Mouse (Mus musculus): ENCODE data around the gene Jam2. TPM values are rescaled to one million over a fixed set of nuclear protein-coding genes. Genes with fewer than 3 reads are reported as not detected.

Gene Jam2
- polyA plus RNA-seq, 1 experiment = 2.3 TPM

DNA sequence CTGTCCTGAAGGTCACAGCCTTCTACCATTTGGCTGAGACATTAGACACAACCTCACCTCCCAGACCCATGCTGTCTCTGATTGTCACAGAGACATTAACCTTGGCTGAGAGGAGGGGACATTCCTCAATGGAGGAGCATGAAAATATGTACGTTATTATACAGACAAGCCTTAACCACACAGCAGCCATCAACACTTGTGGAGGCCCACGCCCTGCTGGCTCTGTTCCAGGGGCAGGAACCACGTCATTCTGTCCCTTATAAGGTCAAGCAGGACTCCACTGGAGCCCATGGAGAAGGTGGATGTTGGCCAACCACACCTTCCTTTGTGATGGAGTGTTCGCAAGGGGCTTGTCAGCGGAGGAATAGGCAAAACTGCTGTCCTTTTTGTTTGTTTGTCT lies 5.8 kb downstream of the Jam2 start:
- Histone ChIP-seq H3K4me1 (ENCODE audit: control insufficient read depth, insufficient read depth, insufficient read length) (no peaks in the 10 kb centered on the region), H3K4me3 (ENCODE audit: extremely low read depth, insufficient read depth, insufficient read length) (no peak overlapping the region), H3K27me3 (ENCODE audit: control insufficient read depth, insufficient read depth, low read length) (peaks cover 3% of the 10 kb centered on the region; the same call in 1 of the 2 replicates), H3K36me3 (ENCODE audit: control insufficient read depth, insufficient read depth, low read length) (no peaks in the 10 kb centered on the region), H3K27ac (ENCODE audit: insufficient read depth, low read length) (no peak overlapping the region)
- DNase-seq (ENCODE audit: low read depth in 1 of 2, low spot score in 2 of 2) = no peak
- WGBS = 80% methylated on average over 5 of the region's 5 CpGs
- TF ChIP-seq CTCF (IDR thresholded peaks at IDR 0.05; ENCODE audit: extremely low read depth, insufficient read depth, insufficient read length, insufficient replicate concordance) (no peak), POLR2A (IDR thresholded peaks at IDR 0.05; ENCODE audit: low read depth, low read length) (no peak)

DNA sequence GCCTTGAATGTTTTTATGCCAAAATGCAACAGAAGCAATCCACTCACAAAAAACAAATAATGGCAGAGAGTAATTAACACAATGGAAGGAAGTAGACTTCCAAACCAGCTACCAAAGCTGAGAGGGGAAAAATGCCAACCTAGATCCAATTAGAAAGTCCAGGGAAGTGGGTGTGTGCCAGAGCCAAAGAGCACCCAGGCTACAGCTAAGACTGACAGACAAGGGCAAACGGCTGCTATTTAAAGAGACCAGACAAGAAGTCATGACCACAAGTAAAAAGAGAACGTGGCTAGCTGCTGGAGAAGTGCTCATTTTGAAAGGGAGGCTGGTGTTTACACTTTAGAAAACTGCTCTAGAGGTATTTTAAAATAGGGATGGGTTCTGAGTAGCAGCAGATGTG lies 9.4 kb downstream of the Jam2 start:
- no peak for DNase-seq (ENCODE audit: low read depth in 1 of 2, low spot score in 2 of 2)
- no peak for TF ChIP-seq CTCF (IDR thresholded peaks at IDR 0.05; ENCODE audit: extremely low read depth, insufficient read depth, insufficient read length, insufficient replicate concordance)
- TF ChIP-seq POLR2A (IDR thresholded peaks at IDR 0.05; ENCODE audit: low read depth, low read length) = no peak

DNA sequence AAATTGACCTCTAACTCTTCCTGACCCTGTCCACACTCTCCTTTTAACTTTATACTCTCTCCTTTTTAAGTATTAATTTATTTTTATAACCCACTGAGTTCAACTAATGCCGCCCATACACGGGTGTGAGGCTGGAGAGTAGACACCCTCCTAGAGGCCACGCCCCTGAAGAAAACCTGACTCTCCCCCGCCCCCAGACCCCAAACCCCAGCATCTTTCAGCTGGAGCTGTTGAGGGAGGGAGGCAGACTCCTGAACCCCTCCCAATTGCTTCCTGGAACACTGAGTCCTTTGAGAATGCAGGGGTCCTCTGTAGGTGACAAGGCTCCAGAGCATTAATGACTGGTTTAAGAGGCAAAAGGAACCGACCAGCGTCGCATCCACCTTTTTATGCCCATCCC lies 11.0 kb downstream of the Jam2 start:
- Histone ChIP-seq H3K4me1 (ENCODE audit: control insufficient read depth, insufficient read depth, insufficient read length) (no peaks in the 10 kb centered on the region), H3K4me3 (ENCODE audit: extremely low read depth, insufficient read depth, insufficient read length) (no peak overlapping the region), H3K27ac (ENCODE audit: insufficient read depth, low read length) (no peak overlapping the region), H3K36me3 (ENCODE audit: control insufficient read depth, insufficient read depth, low read length) (no peaks in the 10 kb centered on the region), H3K27me3 (ENCODE audit: control insufficient read depth, insufficient read depth, low read length) (no peaks in the 10 kb centered on the region)
- WGBS = 77% methylated on average over 7 of the region's 7 CpGs
- TF ChIP-seq CTCF (IDR thresholded peaks at IDR 0.05; ENCODE audit: extremely low read depth, insufficient read depth, insufficient read length, insufficient replicate concordance) = no peak
- TF ChIP-seq POLR2A (IDR thresholded peaks at IDR 0.05; ENCODE audit: low read depth, low read length) = no peak
- DNase-seq (ENCODE audit: low read depth in 1 of 2, low spot score in 2 of 2) = no peak

More for the DNA sequence above, 9.4 kb downstream of the Jam2 start:
- Histone ChIP-seq H3K4me3 (ENCODE audit: extremely low read depth, insufficient read depth, insufficient read length) (no peak overlapping the region), H3K36me3 (ENCODE audit: control insufficient read depth, insufficient read depth, low read length) (no peaks in the 10 kb centered on the region), H3K27ac (ENCODE audit: insufficient read depth, low read length) (no peak overlapping the region), H3K27me3 (ENCODE audit: control insufficient read depth, insufficient read depth, low read length) (no peaks in the 10 kb centered on the region), H3K4me1 (ENCODE audit: control insufficient read depth, insufficient read depth, insufficient read length) (no peaks in the 10 kb centered on the region)
- WGBS = 9% methylated on average over 2 of the region's 2 CpGs

DNA sequence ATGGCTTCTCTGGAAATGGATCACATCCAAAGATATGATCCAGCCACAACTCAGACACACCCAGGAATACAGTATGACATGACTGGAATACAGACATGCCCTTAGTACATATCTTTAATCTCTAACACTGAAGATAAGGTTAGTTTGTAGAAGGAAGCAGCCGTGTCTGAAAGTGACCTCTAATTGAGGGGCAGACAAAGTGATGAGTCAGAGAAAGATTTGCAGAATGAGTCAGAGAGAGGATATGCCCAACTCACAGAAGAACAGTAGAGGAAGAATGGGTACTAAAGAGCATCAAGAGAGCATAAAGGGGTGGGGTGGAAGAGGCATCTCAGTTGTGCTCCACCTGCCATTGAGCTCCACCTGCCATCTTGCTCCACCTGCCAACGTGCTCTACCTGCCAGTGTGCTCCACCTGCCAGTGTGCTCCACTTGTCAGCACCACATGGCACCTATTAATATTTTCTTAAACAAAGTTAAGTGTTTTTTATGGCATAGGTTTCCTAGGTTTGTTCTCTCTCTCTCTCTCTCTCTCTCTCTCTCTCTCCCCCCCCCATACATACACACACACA lies 16.8 kb downstream of the Jam2 start:
- no peaks in the 10 kb centered on the region for H3K27me3 ChIP-seq (ENCODE audit: control insufficient read depth, insufficient read depth, low read length)
- no peak overlapping the region for H3K27ac ChIP-seq (ENCODE audit: insufficient read depth, low read length)
- WGBS = 82% methylated on average over 2 of the region's 2 CpGs
- H3K36me3 ChIP-seq (ENCODE audit: control insufficient read depth, insufficient read depth, low read length) = no peaks in the 10 kb centered on the region
- no peak for DNase-seq (ENCODE audit: low read depth in 1 of 2, low spot score in 2 of 2)
- H3K4me1 ChIP-seq (ENCODE audit: control insufficient read depth, insufficient read depth, insufficient read length) = no peaks in the 10 kb centered on the region
- no peak overlapping the region for H3K4me3 ChIP-seq (ENCODE audit: extremely low read depth, insufficient read depth, insufficient read length)
- TF ChIP-seq CTCF (IDR thresholded peaks at IDR 0.05; ENCODE audit: extremely low read depth, insufficient read depth, insufficient read length, insufficient replicate concordance) (no peak), POLR2A (IDR thresholded peaks at IDR 0.05; ENCODE audit: low read depth, low read length) (no peak)

DNA sequence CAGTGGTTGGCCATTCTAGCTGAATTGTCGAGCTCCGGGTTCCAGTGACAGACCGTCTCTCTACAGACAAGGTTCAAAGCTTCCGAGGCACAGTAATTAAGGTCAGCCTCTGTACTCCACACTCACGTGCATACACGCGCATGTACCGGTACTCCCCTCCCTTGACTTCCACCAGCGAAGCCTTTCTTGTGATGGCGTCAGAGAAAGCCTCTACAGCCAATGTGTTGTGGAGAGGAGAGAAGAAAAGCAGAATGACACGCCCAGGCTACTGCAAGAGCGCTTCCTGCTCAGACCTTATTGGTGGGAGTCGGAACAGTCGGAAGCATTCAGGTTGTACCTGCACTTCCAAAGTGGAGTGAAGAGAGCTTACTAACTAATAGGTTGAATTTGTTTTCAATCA lies 19.5 kb downstream of the Jam2 start:
- Histone ChIP-seq H3K4me3 (ENCODE audit: extremely low read depth, insufficient read depth, insufficient read length) (no peak overlapping the region), H3K27me3 (ENCODE audit: control insufficient read depth, insufficient read depth, low read length) (no peaks in the 10 kb centered on the region), H3K4me1 (ENCODE audit: control insufficient read depth, insufficient read depth, insufficient read length) (no peaks in the 10 kb centered on the region), H3K36me3 (ENCODE audit: control insufficient read depth, insufficient read depth, low read length) (no peaks in the 10 kb centered on the region), H3K27ac (ENCODE audit: insufficient read depth, low read length) (no peak overlapping the region)
- TF ChIP-seq CTCF (IDR thresholded peaks at IDR 0.05; ENCODE audit: extremely low read depth, insufficient read depth, insufficient read length, insufficient replicate concordance) = no peak
- TF ChIP-seq POLR2A (IDR thresholded peaks at IDR 0.05; ENCODE audit: low read depth, low read length) = no peak
- WGBS = 95% methylated on average over 14 of the region's 14 CpGs
- DNase-seq (ENCODE audit: low read depth in 1 of 2, low spot score in 2 of 2) = no peak

DNA sequence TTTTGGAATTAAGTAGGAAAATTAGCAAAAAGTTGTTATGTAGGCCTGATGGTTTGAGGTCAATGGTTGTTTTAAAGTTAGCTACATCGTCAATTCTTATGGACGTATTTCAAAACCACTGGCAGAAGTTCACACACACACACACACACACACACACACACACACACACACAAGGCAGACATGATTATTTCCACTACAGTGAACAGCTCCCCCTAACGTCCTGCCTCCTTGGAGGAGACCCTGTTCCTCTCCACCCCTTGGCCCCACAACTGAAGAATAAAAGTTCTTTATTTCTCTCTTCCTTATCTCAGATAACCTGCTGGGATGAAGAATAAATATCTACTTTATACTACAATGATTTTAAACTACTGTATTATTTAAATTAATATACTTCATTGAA lies 21.4 kb downstream of the Jam2 start:
- no peak overlapping the region for H3K4me3 ChIP-seq (ENCODE audit: extremely low read depth, insufficient read depth, insufficient read length)
- no peaks in the 10 kb centered on the region for H3K4me1 ChIP-seq (ENCODE audit: control insufficient read depth, insufficient read depth, insufficient read length)
- H3K27me3 ChIP-seq (ENCODE audit: control insufficient read depth, insufficient read depth, low read length) = no peaks in the 10 kb centered on the region
- no peak for TF ChIP-seq CTCF (IDR thresholded peaks at IDR 0.05; ENCODE audit: extremely low read depth, insufficient read depth, insufficient read length, insufficient replicate concordance)
- H3K27ac ChIP-seq (ENCODE audit: insufficient read depth, low read length) = no peak overlapping the region
- WGBS = 64% methylated on average over 3 of the region's 3 CpGs
- DNase-seq (ENCODE audit: low read depth in 1 of 2, low spot score in 2 of 2) = no peak
- no peaks in the 10 kb centered on the region for H3K36me3 ChIP-seq (ENCODE audit: control insufficient read depth, insufficient read depth, low read length)

DNA sequence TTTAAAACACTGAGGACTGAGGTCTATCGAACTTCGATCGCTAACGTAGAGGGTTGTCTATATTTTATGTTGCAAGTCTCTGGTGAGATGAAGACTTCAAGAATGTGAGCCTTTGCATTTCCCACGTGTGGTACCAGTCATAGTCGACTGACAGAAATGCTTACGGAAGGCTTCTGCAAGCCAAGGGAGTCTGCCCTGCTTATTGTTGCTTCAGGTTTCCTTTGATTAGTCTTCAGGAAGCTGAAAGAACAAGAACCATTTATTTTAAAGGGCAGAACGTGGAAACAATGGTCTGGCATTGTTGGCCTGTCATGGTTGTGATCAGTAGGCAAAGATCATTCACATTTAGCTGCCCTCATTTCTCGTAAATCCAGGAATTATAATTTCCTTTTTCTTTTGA lies 22.8 kb downstream of the Jam2 start:
- 86% methylated on average over 9 of the region's 9 CpGs for WGBS
- no peaks in the 10 kb centered on the region for H3K4me1 ChIP-seq (ENCODE audit: control insufficient read depth, insufficient read depth, insufficient read length)
- DNase-seq (ENCODE audit: low read depth in 1 of 2, low spot score in 2 of 2) = no peak

More for the DNA sequence above, 22.8 kb downstream of the Jam2 start:
- no peaks in the 10 kb centered on the region for H3K36me3 ChIP-seq (ENCODE audit: control insufficient read depth, insufficient read depth, low read length)
- no peak overlapping the region for H3K4me3 ChIP-seq (ENCODE audit: extremely low read depth, insufficient read depth, insufficient read length)
- H3K27ac ChIP-seq (ENCODE audit: insufficient read depth, low read length) = no peak overlapping the region
- H3K27me3 ChIP-seq (ENCODE audit: control insufficient read depth, insufficient read depth, low read length) = no peaks in the 10 kb centered on the region
- TF ChIP-seq POLR2A (IDR thresholded peaks at IDR 0.05; ENCODE audit: low read depth, low read length) (no peak), CTCF (IDR thresholded peaks at IDR 0.05; ENCODE audit: extremely low read depth, insufficient read depth, insufficient read length, insufficient replicate concordance) (no peak)

Measured in spleen, adult 2 months (tissue).